Mouse (Mus musculus): Measurements from ENCODE around the gene Psma1. TPM values are rescaled to one million over a fixed set of nuclear protein-coding genes. Genes with fewer than 3 reads are reported as not detected.
A peak's percentile ranks its signal among the peaks of the same experiment; 100 is the strongest.

Gene Psma1
- polyA plus RNA-seq (2015; fragmentation: Nextera tagmentation; extraction: Ambion mirVana), result 425 and 430 TPM in 2 replicates

- peak within 1 kb of the TSS; percentile 82 for H3K4me3 ChIP-seq (ENCODE audit: low read length)
- H3K27me3 ChIP-seq (ENCODE audit: insufficient read depth, low read length), result no peaks in the 10 kb centered on the region
- H3K36me3 ChIP-seq (ENCODE audit: insufficient read depth, low read length), result peaks cover 15% of the 10 kb centered on the region
- H3K4me2 ChIP-seq (replicated peaks; ENCODE audit: low read depth, low read length), result peak within 1 kb of the TSS; percentile 92
- peak within 1 kb of the TSS; percentile 77 for H3K9ac ChIP-seq (replicated peaks; ENCODE audit: low read length)
- peak within 1 kb of the TSS; percentile 63 for H3K27ac ChIP-seq (ENCODE audit: low read length)
- peak; percentile 94 for ATAC-seq (ENCODE audit: low FRiP score, low TSS enrichment)
- H3K4me1 ChIP-seq (ENCODE audit: insufficient read depth, low read length), result peaks cover 13% of the 10 kb centered on the region
- no peaks in the 10 kb centered on the region for H3K9me3 ChIP-seq (ENCODE audit: low read length)
- under 1% methylated on average over 39 of the region's 39 CpGs for WGBS
Measured at GRCm38 (mm10) chr7:114276005-114276752, at the start of gene Psma1. Gene Psma1, minus strand, starts transcription at chr7:114276118.

DNA sequence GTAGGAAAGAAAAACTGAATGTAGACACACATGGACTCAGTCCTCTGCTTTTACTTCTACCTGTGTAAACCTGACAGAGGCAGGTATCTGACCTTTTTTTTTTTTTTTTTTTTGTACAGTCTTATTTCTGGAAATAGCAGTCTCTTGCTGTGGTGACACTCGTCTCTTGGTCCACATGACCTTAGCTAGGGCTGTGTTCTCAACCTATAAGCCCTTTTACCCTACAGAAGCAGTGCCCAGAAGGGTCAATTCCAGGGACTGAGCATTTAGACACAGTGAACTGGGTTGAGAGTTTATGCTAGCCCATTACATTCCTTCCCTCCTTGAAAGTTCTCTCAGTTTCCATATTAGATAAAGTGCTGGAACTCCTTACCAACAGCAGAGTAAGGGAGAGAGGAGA, 47.6 kb upstream of the Psma1 start:
- H3K4me3 ChIP-seq (ENCODE audit: low read length), result no peak overlapping the region
- no peaks in the 10 kb centered on the region for H3K9me3 ChIP-seq (ENCODE audit: low read length)
- H3K27me3 ChIP-seq (ENCODE audit: insufficient read depth, low read length), result no peaks in the 10 kb centered on the region
- no peak overlapping the region for H3K9ac ChIP-seq (replicated peaks; ENCODE audit: low read length)
- no peaks in the 10 kb centered on the region for H3K36me3 ChIP-seq (ENCODE audit: insufficient read depth, low read length)
- 56% methylated on average over 1 of the region's 1 CpGs for WGBS
- no peak for ATAC-seq (ENCODE audit: low FRiP score, low TSS enrichment)
- H3K27ac ChIP-seq (ENCODE audit: low read length), result no peak overlapping the region
- no peak overlapping the region for H3K4me2 ChIP-seq (replicated peaks; ENCODE audit: low read depth, low read length)
- peaks cover 11% of the 10 kb centered on the region for H3K4me1 ChIP-seq (ENCODE audit: insufficient read depth, low read length)

DNA sequence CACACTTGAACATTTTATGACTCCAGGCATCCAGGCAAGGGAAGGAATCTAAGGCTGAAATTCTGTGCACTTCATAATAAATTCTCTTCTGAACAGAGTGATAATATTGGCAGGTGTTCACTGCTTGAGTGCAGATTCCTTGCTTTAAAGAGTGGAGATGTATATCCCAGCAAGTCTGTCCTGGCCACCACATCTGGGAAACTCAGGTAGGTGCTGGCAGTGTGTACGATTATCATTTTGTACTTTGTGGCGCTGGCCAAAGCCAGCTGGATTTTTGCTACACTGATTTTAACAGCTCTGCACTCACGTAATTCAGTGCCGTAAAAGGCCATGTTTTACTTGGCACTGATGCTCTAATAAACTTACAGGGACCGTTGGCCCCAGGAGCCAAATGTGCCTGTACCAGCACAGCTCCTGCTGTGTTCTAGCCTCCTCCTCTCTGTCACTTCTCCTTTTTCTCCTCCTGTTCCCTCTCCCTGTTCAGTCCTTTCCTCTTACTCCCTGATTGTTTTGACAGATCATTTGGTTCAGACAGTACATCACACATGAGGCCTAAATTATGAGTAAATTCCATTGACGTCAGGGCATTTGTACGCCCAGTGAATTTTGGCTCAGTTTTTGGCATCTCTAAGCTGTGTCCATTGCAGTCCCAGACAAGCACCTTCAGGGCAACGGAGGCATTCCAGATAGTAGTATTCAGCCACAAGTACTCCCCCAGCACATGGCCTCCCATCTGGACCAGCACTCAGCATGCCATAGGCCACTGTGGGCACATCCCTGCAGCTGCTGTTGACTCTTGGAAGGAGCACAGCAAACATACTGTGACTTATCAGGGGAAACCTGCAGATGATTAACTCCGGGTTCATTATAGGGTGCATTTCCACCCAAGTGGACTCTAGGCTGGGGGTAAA, 46.9 kb upstream of the Psma1 start:
- no peak overlapping the region for H3K4me2 ChIP-seq (replicated peaks; ENCODE audit: low read depth, low read length)
- H3K27ac ChIP-seq (ENCODE audit: low read length), result no peak overlapping the region
- peaks cover 11% of the 10 kb centered on the region for H3K4me1 ChIP-seq (ENCODE audit: insufficient read depth, low read length)
- no peak overlapping the region for H3K4me3 ChIP-seq (ENCODE audit: low read length)
- H3K27me3 ChIP-seq (ENCODE audit: insufficient read depth, low read length), result no peaks in the 10 kb centered on the region
- peak; percentile 91 for ATAC-seq (ENCODE audit: low FRiP score, low TSS enrichment)
- WGBS, result 36% methylated on average over 9 of the region's 9 CpGs
- H3K9ac ChIP-seq (replicated peaks; ENCODE audit: low read length), result no peak overlapping the region
- H3K36me3 ChIP-seq (ENCODE audit: insufficient read depth, low read length), result no peaks in the 10 kb centered on the region
- no peaks in the 10 kb centered on the region for H3K9me3 ChIP-seq (ENCODE audit: low read length)

- no peaks in the 10 kb centered on the region for H3K27me3 ChIP-seq (ENCODE audit: insufficient read depth, low read length)
- H3K4me3 ChIP-seq (ENCODE audit: low read length), result no peak overlapping the region
- peak; percentile 77 for ATAC-seq (ENCODE audit: low FRiP score, low TSS enrichment)
- H3K9me3 ChIP-seq (ENCODE audit: low read length), result no peaks in the 10 kb centered on the region
- WGBS, result 45% methylated on average over 5 of the region's 5 CpGs
- H3K27ac ChIP-seq (ENCODE audit: low read length), result peak overlapping the region; percentile 37; the same call in 1 of the 2 replicates
- H3K4me1 ChIP-seq (ENCODE audit: insufficient read depth, low read length), result peaks cover 16% of the 10 kb centered on the region
- H3K9ac ChIP-seq (replicated peaks; ENCODE audit: low read length), result no peak overlapping the region
- no peaks in the 10 kb centered on the region for H3K36me3 ChIP-seq (ENCODE audit: insufficient read depth, low read length)
- no peak overlapping the region for H3K4me2 ChIP-seq (replicated peaks; ENCODE audit: low read depth, low read length)
Measured at GRCm38 (mm10) chr7:114321694-114322372, 45.9 kb upstream of the Psma1 start.

GRCm38 (mm10) chr7:114317896-114318295, 42.0 kb upstream of the Psma1 start:
- Histone ChIP-seq H3K9me3 (ENCODE audit: low read length) (no peaks in the 10 kb centered on the region), H3K4me3 (ENCODE audit: low read length) (no peak overlapping the region), H3K4me1 (ENCODE audit: insufficient read depth, low read length) (peaks cover 11% of the 10 kb centered on the region), H3K36me3 (ENCODE audit: insufficient read depth, low read length) (no peaks in the 10 kb centered on the region), H3K27ac (ENCODE audit: low read length) (no peak overlapping the region), H3K4me2 (replicated peaks; ENCODE audit: low read depth, low read length) (no peak overlapping the region), H3K27me3 (ENCODE audit: insufficient read depth, low read length) (no peaks in the 10 kb centered on the region), H3K9ac (replicated peaks; ENCODE audit: low read length) (no peak overlapping the region)
- 82% methylated on average over 4 of the region's 4 CpGs for WGBS
- no peak for ATAC-seq (ENCODE audit: low FRiP score, low TSS enrichment)

DNA sequence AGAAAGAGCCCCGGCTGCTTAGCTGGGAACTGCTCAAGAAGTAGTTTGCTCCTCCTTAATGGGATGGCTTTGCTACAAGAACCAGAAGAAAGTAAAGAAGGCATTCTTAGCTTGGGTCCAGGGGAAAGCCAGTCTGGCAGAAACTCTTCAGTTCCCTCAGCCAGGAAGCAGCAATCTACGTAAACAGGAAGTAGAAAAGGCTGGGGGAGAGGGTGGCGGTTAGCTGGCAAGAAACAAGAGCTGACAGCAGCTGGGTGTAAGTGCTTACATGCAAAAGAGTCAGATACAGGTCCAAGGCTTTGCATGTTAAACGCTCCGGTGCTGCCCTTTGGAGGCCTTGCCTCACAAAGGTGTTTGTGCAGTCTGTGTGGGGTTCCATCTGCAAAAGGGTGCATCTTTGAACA, 41.5 kb upstream of the Psma1 start:
- Histone ChIP-seq H3K9ac (replicated peaks; ENCODE audit: low read length) (no peak overlapping the region), H3K36me3 (ENCODE audit: insufficient read depth, low read length) (no peaks in the 10 kb centered on the region), H3K4me1 (ENCODE audit: insufficient read depth, low read length) (peaks cover 6% of the 10 kb centered on the region; the same call in 1 of the 2 replicates), H3K27ac (ENCODE audit: low read length) (peak overlapping the region; percentile 39; the same call in 1 of the 2 replicates), H3K4me2 (replicated peaks; ENCODE audit: low read depth, low read length) (no peak overlapping the region), H3K27me3 (ENCODE audit: insufficient read depth, low read length) (no peaks in the 10 kb centered on the region), H3K9me3 (ENCODE audit: low read length) (no peaks in the 10 kb centered on the region), H3K4me3 (ENCODE audit: low read length) (no peak overlapping the region)
- WGBS, result 41% methylated on average over 5 of the region's 5 CpGs
- ATAC-seq (ENCODE audit: low FRiP score, low TSS enrichment), result no peak

DNA sequence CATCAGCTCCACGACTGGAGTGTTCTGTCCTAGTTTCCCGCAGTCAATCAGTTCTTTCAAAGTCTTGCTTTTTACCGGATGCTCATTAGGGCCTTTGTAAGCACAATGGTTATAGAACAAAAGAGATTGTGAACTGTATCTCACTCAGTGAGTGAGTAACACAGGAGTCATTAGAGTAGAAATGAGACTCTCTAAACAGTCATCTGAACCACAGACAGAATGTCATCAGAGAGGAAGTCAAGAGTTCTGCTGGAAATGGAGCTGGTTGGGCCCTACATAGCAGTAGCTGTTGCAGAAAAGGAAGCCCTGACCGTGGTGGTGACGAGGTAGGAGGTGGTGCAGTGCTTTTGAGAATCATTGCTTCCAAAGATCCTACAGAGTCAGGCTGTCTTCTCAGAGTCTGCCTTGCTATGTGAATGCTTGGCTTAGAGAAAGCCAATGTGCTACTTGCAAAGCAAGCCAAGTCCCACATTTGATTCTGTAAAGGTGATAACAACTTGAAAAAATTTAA, 40.5 kb upstream of the Psma1 start:
- 75% methylated on average over 5 of the region's 5 CpGs for WGBS
- Histone ChIP-seq H3K36me3 (ENCODE audit: insufficient read depth, low read length) (no peaks in the 10 kb centered on the region), H3K9me3 (ENCODE audit: low read length) (no peaks in the 10 kb centered on the region), H3K4me3 (ENCODE audit: low read length) (no peak overlapping the region), H3K27me3 (ENCODE audit: insufficient read depth, low read length) (no peaks in the 10 kb centered on the region), H3K4me2 (replicated peaks; ENCODE audit: low read depth, low read length) (no peak overlapping the region), H3K27ac (ENCODE audit: low read length) (no peak overlapping the region), H3K4me1 (ENCODE audit: insufficient read depth, low read length) (0 out of 2 replicates have a peak, but pooled peaks cover 5% of the 10 kb centered on the region), H3K9ac (replicated peaks; ENCODE audit: low read length) (no peak overlapping the region)
- ATAC-seq (ENCODE audit: low FRiP score, low TSS enrichment), result no peak

GRCm38 (mm10) chr7:114311209-114311608, 35.3 kb upstream of the Psma1 start:
- no peak for ATAC-seq (ENCODE audit: low FRiP score, low TSS enrichment)

GRCm38 (mm10) chr7:114309020-114309419, 33.1 kb upstream of the Psma1 start:
- Histone ChIP-seq H3K4me2 (replicated peaks; ENCODE audit: low read depth, low read length) (no peak overlapping the region), H3K27me3 (ENCODE audit: insufficient read depth, low read length) (no peaks in the 10 kb centered on the region), H3K4me1 (ENCODE audit: insufficient read depth, low read length) (no peaks in the 10 kb centered on the region), H3K36me3 (ENCODE audit: insufficient read depth, low read length) (no peaks in the 10 kb centered on the region), H3K4me3 (ENCODE audit: low read length) (no peak overlapping the region), H3K27ac (ENCODE audit: low read length) (no peak overlapping the region), H3K9ac (replicated peaks; ENCODE audit: low read length) (no peak overlapping the region), H3K9me3 (ENCODE audit: low read length) (no peaks in the 10 kb centered on the region)
- 62% methylated on average over 4 of the region's 4 CpGs for WGBS
- no peak for ATAC-seq (ENCODE audit: low FRiP score, low TSS enrichment)

More at GRCm38 (mm10) chr7:114311209-114311608, 35.3 kb upstream of the Psma1 start:
- H3K9ac ChIP-seq (replicated peaks; ENCODE audit: low read length), result no peak overlapping the region
- WGBS, result 68% methylated on average over 5 of the region's 5 CpGs
- H3K4me1 ChIP-seq (ENCODE audit: insufficient read depth, low read length), result no peaks in the 10 kb centered on the region
- H3K9me3 ChIP-seq (ENCODE audit: low read length), result no peaks in the 10 kb centered on the region
- no peak overlapping the region for H3K27ac ChIP-seq (ENCODE audit: low read length)
- H3K4me3 ChIP-seq (ENCODE audit: low read length), result no peak overlapping the region
- no peaks in the 10 kb centered on the region for H3K36me3 ChIP-seq (ENCODE audit: insufficient read depth, low read length)
- H3K4me2 ChIP-seq (replicated peaks; ENCODE audit: low read depth, low read length), result no peak overlapping the region
- no peaks in the 10 kb centered on the region for H3K27me3 ChIP-seq (ENCODE audit: insufficient read depth, low read length)
